Mouse (Mus musculus) left cerebral cortex, adult 8-10 months (tissue): Measurements from ENCODE around the gene Ugt1a1. TPM values are rescaled to one million over a fixed set of nuclear protein-coding genes. Genes with fewer than 3 reads are reported as not detected.

ENCODE experiments used
- DNase-seq, 2 experiments: peaks; one replicate each; pipeline ENCODE4 v3.0.0; 2022; ENCODE audit warnings: low spot score in 2 of 2
- total RNA-seq, 4 experiments: library from RNA; stranded (reverse); gene quantifications; 2 replicates each; pipeline ENCODE4 v1.2.4; 2022

Ugt1a1 gene
- total RNA-seq, 4 experiments from 2014 or later = 0.26 TPM; not detected in 3

- no peak for DNase-seq
These were observed 45.3 kb downstream of the Ugt1a1 start for GRCm38 (mm10) chr1:88256886-88257663.

GRCm38 (mm10) chr1:88257681-88258080, 45.9 kb downstream of the Ugt1a1 start:
- DNase-seq = no peak

- DNase-seq = no peak
These were observed 46.6 kb downstream of the Ugt1a1 start for GRCm38 (mm10) chr1:88258361-88258760.

GRCm38 (mm10) chr1:88258881-88259642, 47.3 kb downstream of the Ugt1a1 start:
- no peak for DNase-seq

GRCm38 (mm10) chr1:88259643-88260024, 47.9 kb downstream of the Ugt1a1 start:
- DNase-seq = no peak

GRCm38 (mm10) chr1:88260114-88260513, 48.4 kb downstream of the Ugt1a1 start:
- DNase-seq = no peak

GRCm38 (mm10) chr1:88260604-88261377, 49.0 kb downstream of the Ugt1a1 start:
- DNase-seq = no peak

GRCm38 (mm10) chr1:88261706-88262105, 49.9 kb downstream of the Ugt1a1 start:
- DNase-seq = no peak

- DNase-seq = no peak
These were observed 50.5 kb downstream of the Ugt1a1 start for GRCm38 (mm10) chr1:88262255-88262654.

DNA sequence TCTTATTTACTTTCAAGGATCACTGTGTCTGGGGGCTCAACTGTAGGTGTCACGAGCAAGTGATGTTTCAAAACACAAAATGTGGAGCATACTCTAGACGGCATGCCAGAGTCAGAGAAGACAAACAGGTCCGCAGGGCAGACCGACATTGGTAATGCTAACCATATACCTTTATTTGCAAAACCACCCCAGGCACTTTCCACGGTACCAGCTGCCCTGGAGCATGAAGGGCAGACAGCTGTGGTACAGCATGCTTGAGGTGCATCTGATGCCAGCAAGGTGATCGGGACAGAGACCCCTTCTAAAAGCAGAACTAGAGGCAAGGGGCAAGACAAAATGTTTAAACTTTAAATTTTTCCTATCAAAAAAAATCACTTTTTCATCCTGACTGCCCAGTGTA, 51.2 kb downstream of the Ugt1a1 start:
- DNase-seq = no peak

GRCm38 (mm10) chr1:88263778-88264177, 52.0 kb downstream of the Ugt1a1 start:
- no peak for DNase-seq

DNA sequence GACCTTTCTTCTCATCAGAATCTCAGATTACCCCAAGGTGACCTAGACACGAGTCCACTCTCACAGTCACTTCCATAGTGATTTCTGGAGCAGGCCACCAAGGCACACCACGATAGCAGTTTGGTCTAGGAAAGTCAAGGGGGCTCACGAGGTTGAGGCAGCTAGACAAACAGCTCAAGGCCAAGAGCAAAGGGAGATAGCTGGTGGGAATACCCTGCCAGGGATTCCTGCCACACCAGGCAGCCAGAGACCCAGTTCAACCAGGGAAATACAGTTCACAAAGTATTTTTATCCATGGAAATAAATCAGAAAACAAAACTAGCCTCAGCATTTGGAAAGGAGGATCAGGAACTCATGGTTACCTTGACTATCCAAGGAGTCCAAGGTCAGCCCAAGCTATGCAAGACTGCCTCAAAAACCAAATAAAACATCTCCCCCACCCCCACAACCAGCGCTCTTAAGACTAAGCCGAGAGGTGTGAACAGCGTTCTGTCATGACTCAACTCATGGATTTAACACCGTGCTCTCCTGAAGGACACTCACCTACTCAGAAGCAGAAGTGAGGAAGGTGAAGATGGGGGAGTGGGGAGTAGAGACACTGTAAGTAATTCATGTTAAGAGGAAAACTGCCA, 52.6 kb downstream of the Ugt1a1 start:
- DNase-seq = no peak

- DNase-seq = no peak
These were observed 53.1 kb downstream of the Ugt1a1 start for GRCm38 (mm10) chr1:88264869-88265240.

DNA sequence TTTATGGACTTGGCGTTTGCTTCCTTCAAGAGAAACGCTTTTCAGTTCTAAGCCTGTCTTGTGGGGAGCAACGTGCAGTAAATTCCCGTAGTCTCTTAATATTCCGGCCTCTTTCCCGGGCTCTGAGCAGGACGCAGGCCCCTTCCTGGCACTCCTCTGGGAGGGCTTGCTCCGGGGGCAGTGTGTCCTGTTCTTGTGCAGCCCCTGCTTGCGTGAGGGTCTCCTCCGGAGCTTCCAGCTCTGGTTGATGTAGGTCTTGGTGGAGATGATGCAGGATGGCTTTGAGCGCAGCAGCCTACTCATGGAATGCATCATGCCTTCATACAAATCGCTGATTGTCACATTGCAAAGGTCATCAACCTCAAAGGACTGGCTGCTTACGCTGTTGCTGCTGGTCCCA, 54.4 kb downstream of the Ugt1a1 start:
- DNase-seq = no peak

DNA sequence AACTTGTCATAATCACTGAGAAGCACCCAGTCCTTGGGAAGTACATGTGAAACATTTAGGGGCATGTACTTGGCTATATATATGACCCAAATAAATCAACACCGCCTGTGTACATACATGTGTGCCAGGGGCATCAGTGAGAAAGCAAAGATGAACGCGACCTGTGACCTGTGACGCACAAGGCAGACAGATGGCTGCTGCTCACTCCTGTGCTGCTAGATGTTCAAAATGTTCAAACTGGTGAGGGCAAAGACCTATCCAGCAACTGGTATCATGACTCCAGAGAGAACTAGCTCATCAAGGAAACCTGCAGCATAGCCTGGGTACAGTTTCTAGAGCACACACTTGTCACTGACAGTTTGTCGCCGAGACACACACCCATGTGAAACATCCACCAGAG, 55.7 kb downstream of the Ugt1a1 start:
- no peak for DNase-seq

DNA sequence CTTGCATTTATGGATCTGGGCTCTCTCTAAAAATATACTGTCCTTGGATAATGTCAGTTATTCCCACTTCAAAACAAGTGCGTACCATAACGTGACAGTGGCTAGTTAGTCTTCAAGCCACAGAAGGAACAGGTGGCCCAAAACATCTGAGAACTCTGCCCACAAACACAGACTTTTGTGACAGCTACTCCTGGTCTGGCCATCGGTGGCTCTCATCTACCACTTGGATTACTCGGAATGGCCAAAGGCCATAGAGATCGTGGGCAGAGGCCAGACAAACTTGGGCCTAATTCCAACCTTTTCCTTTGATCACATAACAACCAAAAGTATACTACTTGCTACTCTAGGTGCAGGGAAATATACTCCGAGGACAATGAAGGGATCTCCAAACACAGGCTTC, 56.3 kb downstream of the Ugt1a1 start:
- no peak for DNase-seq

Other genes starting within 250 kb of the Ugt1a1 start
- 10 to 100 TPM; 21.4 to 23.2 (median 23.0) TPM for gene Usp40, start 203.4 kb upstream of the Ugt1a1 start, total RNA-seq
- gene Ugt1a10, start 156.6 kb upstream of the Ugt1a1 start, total RNA-seq = not detected
- not detected for gene Ugt1a9, start 141.2 kb upstream of the Ugt1a1 start, total RNA-seq
- gene Ugt1a8, start 124.1 kb upstream of the Ugt1a1 start, total RNA-seq = not detected
- gene Ugt1a7c, start 116.9 kb upstream of the Ugt1a1 start, total RNA-seq = 1 to 10 TPM; 1.0 to 2.1 (median 1.9) TPM
- under 1 TPM in 2 of 4 experiments, not detected in 2; 0.28 to 0.32 TPM for gene Ugt1a6b, start 108.7 kb upstream of the Ugt1a1 start, total RNA-seq
- gene Ugt1a6a, start 77.2 kb upstream of the Ugt1a1 start, total RNA-seq = 1 to 10 TPM; 1.3 to 2.5 (median 2.0) TPM
- gene Ugt1a5, start 45.9 kb upstream of the Ugt1a1 start, total RNA-seq = under 1 TPM in 1 of 4 experiments, not detected in 3; 0.17 TPM
- not detected for gene Ugt1a2, start 11.4 kb upstream of the Ugt1a1 start, total RNA-seq
- 1 to 10 TPM; 1.2 to 3.1 (median 2.2) TPM for gene Dnajb3, start 6.2 kb upstream of the Ugt1a1 start, total RNA-seq
- under 1 TPM in 3 of 4 experiments, not detected in 1; 0.07 to 0.40 (median 0.18) TPM for gene Mroh2a, start 15.0 kb downstream of the Ugt1a1 start, total RNA-seq
- 10 to 100 TPM; 43.2 to 45.6 (median 45.5) TPM for gene Hjurp, start 65.7 kb downstream of the Ugt1a1 start, total RNA-seq
- under 1 TPM; 0.08 to 0.28 (median 0.16) TPM for gene Trpm8, start 65.7 kb downstream of the Ugt1a1 start, total RNA-seq
- not detected for gene Spp2, start 195.0 kb downstream of the Ugt1a1 start, total RNA-seq